Mouse (Mus musculus): ENCODE measurements at regions not wholly inside any gene's neighbourhood (a gene's known extent, or its start where the extent isn't known, plus 50 kb on each side); places are given as distances from the start of the nearest gene placed in this dataset.
"Not testable (repeated sequence)": the region's sequence is repeated elsewhere in the genome, so short reads cannot be mapped to it uniquely, and the experiment has no call there.

DNA sequence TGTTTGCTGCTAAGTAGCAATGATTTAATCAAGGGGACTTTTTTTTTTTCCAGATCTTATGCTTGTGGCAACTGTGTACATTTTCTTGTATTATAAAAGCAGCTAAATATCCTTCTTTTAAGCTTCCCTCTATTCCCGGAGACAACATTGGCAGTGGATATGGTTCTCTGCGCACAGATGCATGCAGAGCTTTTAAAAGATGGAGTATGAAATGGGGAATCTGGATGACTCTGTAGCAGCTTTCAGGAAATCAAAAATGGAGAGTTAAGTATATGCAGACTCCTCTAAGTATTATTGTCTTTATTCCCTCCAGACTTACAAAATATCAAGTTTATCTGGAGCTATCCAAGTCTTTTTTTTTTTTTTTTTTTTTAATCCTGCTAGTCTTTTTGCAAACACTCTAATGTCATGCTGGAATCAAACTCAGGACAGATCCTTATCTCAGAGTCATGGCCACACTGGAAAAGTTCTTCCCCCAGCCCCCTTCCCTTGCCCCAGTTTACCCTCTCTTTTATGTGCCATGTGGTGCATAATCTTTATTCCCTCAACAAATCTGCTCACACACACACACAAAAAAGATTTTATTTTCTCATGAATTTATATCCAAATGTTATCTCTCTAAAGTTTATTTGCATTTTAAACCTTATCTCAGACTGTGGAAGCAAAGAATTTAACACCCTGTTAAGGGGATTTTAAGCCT lies 1080.3 kb upstream of the Cdh6 start:
- no peaks in the 10 kb centered on the region for H3K27me3 ChIP-seq (ENCODE audit: control insufficient read depth, insufficient read depth, low read length)
- H3K4me3 ChIP-seq (replicated peaks; ENCODE audit: low read length): no peak overlapping the region
- no peaks in the 10 kb centered on the region for H3K9me3 ChIP-seq (ENCODE audit: control insufficient read depth, low read length)
- H3K4me1 ChIP-seq (replicated peaks; ENCODE audit: control insufficient read depth, insufficient read depth, low read length): no peaks in the 10 kb centered on the region
- no peaks in the 10 kb centered on the region for H3K36me3 ChIP-seq (replicated peaks; ENCODE audit: control insufficient read depth, insufficient read depth)
- ATAC-seq (ENCODE audit: low FRiP score): no peak
- no peak overlapping the region for H3K4me2 ChIP-seq (replicated peaks)
- H3K9ac ChIP-seq: no peak overlapping the region
- WGBS: 95% methylated on average over 2 of the region's 2 CpGs
- H3K27ac ChIP-seq: no peak overlapping the region
- no peak for DNase-seq (ENCODE audit: low spot score)

DNA sequence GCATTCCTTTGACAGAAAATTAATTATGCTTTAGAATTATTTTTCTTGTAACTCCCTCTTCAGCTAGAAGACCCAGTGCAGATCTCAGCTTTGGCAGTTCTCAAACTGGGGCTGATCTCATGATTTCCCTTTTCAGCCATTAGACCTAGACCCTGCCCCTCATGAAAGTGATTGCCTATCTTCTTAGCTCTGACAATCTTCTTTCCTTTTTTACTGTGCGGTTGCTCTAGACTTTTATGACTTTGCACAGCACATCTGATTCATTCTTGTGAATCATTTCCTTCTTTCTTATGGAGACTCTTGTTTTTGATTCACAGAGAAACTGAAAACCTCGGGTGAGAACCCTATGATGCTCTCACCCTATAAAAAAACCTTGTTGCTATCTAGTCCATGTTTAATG lies 1078.3 kb upstream of the Cdh6 start:
- DNase-seq (ENCODE audit: low spot score) (no peak), ATAC-seq (ENCODE audit: low FRiP score) (no peak)
- H3K27me3 ChIP-seq (ENCODE audit: control insufficient read depth, insufficient read depth, low read length): no peaks in the 10 kb centered on the region
- no peaks in the 10 kb centered on the region for H3K4me1 ChIP-seq (replicated peaks; ENCODE audit: control insufficient read depth, insufficient read depth, low read length)
- no peak overlapping the region for H3K4me3 ChIP-seq (replicated peaks; ENCODE audit: low read length)
- H3K36me3 ChIP-seq (replicated peaks; ENCODE audit: control insufficient read depth, insufficient read depth): no peaks in the 10 kb centered on the region
- H3K4me2 ChIP-seq (replicated peaks): no peak overlapping the region
- H3K27ac ChIP-seq: no peak overlapping the region
- H3K9me3 ChIP-seq (ENCODE audit: control insufficient read depth, low read length): no peaks in the 10 kb centered on the region
- H3K9ac ChIP-seq: no peak overlapping the region
- WGBS: 84% methylated on average over 2 of the region's 2 CpGs

DNA sequence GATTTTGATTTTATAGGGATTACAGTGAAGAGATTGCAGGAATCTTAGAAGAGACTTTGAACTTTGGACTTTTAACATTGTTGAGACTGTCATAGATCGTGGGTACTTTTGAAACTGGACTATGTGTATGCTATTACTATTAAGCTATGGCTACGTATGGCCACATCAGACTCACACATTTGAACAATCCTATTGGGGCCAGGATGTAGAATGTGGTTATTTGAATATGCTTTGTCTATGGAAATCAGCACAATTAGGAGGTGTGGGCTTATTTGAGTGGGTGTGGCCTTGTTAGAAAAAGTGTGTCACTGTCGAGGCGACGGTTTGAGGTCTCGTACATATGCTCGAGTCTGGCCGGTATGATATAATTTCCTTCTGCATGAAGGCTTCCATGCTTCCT lies 1041.8 kb upstream of the Cdh6 start:
- WGBS: 93% methylated on average over 8 of the region's 8 CpGs
- H3K36me3 ChIP-seq (replicated peaks; ENCODE audit: control insufficient read depth, insufficient read depth): no peaks in the 10 kb centered on the region
- DNase-seq (ENCODE audit: low spot score): no peak
- no peak overlapping the region for H3K9ac ChIP-seq
- no peaks in the 10 kb centered on the region for H3K4me1 ChIP-seq (replicated peaks; ENCODE audit: control insufficient read depth, insufficient read depth, low read length)
- ATAC-seq (ENCODE audit: low FRiP score): no peak
- no peak overlapping the region for H3K27ac ChIP-seq
- H3K9me3 ChIP-seq (ENCODE audit: control insufficient read depth, low read length): no peaks in the 10 kb centered on the region
- no peak overlapping the region for H3K4me3 ChIP-seq (replicated peaks; ENCODE audit: low read length)
- H3K4me2 ChIP-seq (replicated peaks): no peak overlapping the region
- no peaks in the 10 kb centered on the region for H3K27me3 ChIP-seq (ENCODE audit: control insufficient read depth, insufficient read depth, low read length)

DNA sequence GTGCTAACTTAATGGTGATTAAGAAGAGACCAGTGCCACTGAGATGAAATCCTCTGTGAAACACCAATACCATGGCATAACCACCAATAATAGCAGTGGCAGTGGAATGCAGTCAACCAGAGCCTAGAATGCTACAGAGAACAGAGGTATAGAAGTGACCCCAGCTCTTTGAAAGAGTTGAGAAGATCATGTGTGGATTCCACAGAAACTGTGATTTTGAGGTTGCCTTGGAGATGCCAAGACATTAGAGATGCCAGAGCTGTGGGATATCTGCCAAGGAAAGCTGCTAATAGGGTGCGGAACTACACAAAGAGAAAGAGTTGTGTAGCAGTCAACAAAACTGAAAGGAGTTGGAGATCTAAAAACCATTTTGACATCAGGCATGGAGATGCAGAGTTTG lies 1041.3 kb upstream of the Cdh6 start:
- H3K9ac ChIP-seq: no peak overlapping the region
- DNase-seq (ENCODE audit: low spot score) (no peak), ATAC-seq (ENCODE audit: low FRiP score) (peak; percentile 66; the same call in 1 of the 2 replicates)
- no peaks in the 10 kb centered on the region for H3K36me3 ChIP-seq (replicated peaks; ENCODE audit: control insufficient read depth, insufficient read depth)
- no peak overlapping the region for H3K4me2 ChIP-seq (replicated peaks)
- H3K4me1 ChIP-seq (replicated peaks; ENCODE audit: control insufficient read depth, insufficient read depth, low read length): no peaks in the 10 kb centered on the region
- no peaks in the 10 kb centered on the region for H3K27me3 ChIP-seq (ENCODE audit: control insufficient read depth, insufficient read depth, low read length)
- no peak overlapping the region for H3K4me3 ChIP-seq (replicated peaks; ENCODE audit: low read length)
- H3K27ac ChIP-seq: no peak overlapping the region
- WGBS: 59% methylated on average over 1 of the region's 1 CpGs
- H3K9me3 ChIP-seq (ENCODE audit: control insufficient read depth, low read length): no peaks in the 10 kb centered on the region

DNA sequence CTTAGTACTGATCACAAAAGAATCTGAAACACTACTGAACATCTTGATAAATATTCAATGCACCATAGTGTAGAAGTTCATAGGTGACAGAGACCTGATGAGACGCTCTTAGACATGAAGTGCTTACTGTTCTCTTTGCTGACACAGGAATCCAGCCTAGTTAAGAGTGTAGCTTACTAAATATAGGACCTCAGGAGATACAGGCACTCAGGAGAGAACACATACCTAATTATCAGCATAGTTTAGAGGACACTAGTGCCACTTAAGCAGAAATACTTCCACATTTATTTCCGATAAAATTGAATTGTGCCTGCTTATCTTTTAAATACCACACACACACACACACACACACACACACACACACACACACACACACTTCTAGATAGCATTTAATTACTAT lies 1004.0 kb upstream of the Cdh6 start:
- no peak for ATAC-seq (ENCODE audit: low FRiP score)
- no peak overlapping the region for H3K4me2 ChIP-seq (replicated peaks)
- H3K9ac ChIP-seq: no peak overlapping the region

DNA sequence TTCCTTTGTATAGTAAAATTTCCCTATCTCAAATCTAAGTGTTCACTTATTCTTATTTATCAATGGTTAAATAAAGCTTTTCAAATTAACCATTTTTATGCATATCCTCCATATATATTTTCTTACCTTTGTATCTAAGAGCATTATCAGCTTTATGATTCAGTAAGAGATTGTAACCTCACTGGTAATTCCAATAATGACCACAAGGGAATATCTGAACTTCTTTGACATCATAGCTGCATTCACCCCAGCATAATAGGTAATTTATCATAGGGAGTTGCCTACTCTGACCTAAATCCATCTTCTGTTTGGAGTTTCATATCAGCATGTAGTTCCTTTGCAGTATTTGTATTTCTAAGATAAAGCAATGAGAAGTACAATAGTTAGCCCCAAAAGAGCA lies 963.9 kb upstream of the Cdh6 start:
- Histone ChIP-seq H3K4me2 (replicated peaks) (no peak overlapping the region), H3K9ac (no peak overlapping the region), H3K27ac (no peak overlapping the region), H3K27me3 (ENCODE audit: control insufficient read depth, insufficient read depth, low read length) (no peaks in the 10 kb centered on the region), H3K36me3 (replicated peaks; ENCODE audit: control insufficient read depth, insufficient read depth) (no peaks in the 10 kb centered on the region), H3K4me3 (replicated peaks; ENCODE audit: low read length) (no peak overlapping the region), H3K9me3 (ENCODE audit: control insufficient read depth, low read length) (peaks cover 6% of the 10 kb centered on the region; the same call in 1 of the 2 replicates), H3K4me1 (replicated peaks; ENCODE audit: control insufficient read depth, insufficient read depth, low read length) (no peaks in the 10 kb centered on the region)
- ATAC-seq (ENCODE audit: low FRiP score): no peak
- DNase-seq (ENCODE audit: low spot score): no peak

More for the DNA sequence above, 1004.0 kb upstream of the Cdh6 start:
- no peak overlapping the region for H3K27ac ChIP-seq
- no peak overlapping the region for H3K4me3 ChIP-seq (replicated peaks; ENCODE audit: low read length)
- no peak for DNase-seq (ENCODE audit: low spot score)
- H3K36me3 ChIP-seq (replicated peaks; ENCODE audit: control insufficient read depth, insufficient read depth): no peaks in the 10 kb centered on the region
- WGBS: 86% methylated on average over 2 of the region's 2 CpGs
- no peaks in the 10 kb centered on the region for H3K4me1 ChIP-seq (replicated peaks; ENCODE audit: control insufficient read depth, insufficient read depth, low read length)
- H3K27me3 ChIP-seq (ENCODE audit: control insufficient read depth, insufficient read depth, low read length): no peaks in the 10 kb centered on the region
- H3K9me3 ChIP-seq (ENCODE audit: control insufficient read depth, low read length): no peaks in the 10 kb centered on the region

DNA sequence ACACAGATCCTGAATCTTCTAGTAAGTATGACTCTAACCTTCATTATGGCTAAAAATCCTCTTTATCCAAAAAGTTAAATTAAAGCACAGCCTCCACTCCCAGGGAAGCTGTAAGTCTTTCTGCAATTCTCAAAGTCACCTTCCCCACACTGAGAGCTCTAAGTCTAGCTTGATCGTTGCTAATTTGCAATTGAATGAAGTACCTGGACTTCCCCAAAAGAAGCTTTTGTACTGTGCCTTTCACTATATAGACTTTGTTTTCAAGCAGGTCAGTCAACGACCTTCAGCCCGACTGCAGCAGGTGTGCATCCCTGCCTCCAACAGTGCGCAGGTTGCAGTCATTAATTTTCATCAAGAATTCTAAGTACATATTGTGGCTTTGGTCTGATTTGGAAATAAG lies 950.4 kb upstream of the Cdh6 start:
- 88% methylated on average over 4 of the region's 4 CpGs for WGBS

DNA sequence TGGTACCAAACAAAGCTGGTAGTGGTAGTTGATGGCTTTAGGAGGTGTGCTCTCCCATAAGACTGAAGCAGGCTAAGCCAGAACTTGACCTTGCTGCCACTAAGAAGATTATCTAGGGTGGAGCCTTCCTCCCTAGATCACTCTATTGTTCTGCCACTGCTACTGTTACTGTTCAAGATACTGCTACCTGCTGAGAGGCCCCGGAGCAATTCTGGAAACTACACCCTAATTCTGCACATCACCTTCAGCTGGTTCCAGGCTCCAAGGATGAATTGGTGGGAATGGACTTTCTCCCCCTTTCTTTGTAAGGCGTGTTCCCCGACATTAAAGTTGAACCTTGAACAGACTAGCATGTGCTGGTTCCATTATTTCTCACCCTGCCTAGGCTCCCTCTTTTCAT lies 944.8 kb upstream of the Cdh6 start:
- ATAC-seq (ENCODE audit: low FRiP score); H3K36me3 ChIP-seq (replicated peaks; ENCODE audit: control insufficient read depth, insufficient read depth); H3K4me1 ChIP-seq (replicated peaks; ENCODE audit: control insufficient read depth, insufficient read depth, low read length); H3K4me2 ChIP-seq (replicated peaks); H3K9ac ChIP-seq; H3K27me3 ChIP-seq (ENCODE audit: control insufficient read depth, insufficient read depth, low read length); H3K4me3 ChIP-seq (replicated peaks; ENCODE audit: low read length); DNase-seq (ENCODE audit: low spot score); H3K27ac ChIP-seq: not testable (repeated sequence)
- H3K9me3 ChIP-seq (ENCODE audit: control insufficient read depth, low read length): peaks cover 20% of the 10 kb centered on the region; the same call in 1 of the 2 replicates
- WGBS: 91% methylated on average over 3 of the region's 3 CpGs

More for the DNA sequence above, 950.4 kb upstream of the Cdh6 start:
- DNase-seq (ENCODE audit: low spot score) (no peak), ATAC-seq (ENCODE audit: low FRiP score) (no peak)
- Histone ChIP-seq H3K4me3 (replicated peaks; ENCODE audit: low read length) (no peak overlapping the region), H3K9me3 (ENCODE audit: control insufficient read depth, low read length) (peaks cover 20% of the 10 kb centered on the region; the same call in 1 of the 2 replicates), H3K9ac (no peak overlapping the region), H3K4me1 (replicated peaks; ENCODE audit: control insufficient read depth, insufficient read depth, low read length) (no peaks in the 10 kb centered on the region), H3K36me3 (replicated peaks; ENCODE audit: control insufficient read depth, insufficient read depth) (no peaks in the 10 kb centered on the region), H3K4me2 (replicated peaks) (no peak overlapping the region), H3K27me3 (ENCODE audit: control insufficient read depth, insufficient read depth, low read length) (no peaks in the 10 kb centered on the region), H3K27ac (no peak overlapping the region)

DNA sequence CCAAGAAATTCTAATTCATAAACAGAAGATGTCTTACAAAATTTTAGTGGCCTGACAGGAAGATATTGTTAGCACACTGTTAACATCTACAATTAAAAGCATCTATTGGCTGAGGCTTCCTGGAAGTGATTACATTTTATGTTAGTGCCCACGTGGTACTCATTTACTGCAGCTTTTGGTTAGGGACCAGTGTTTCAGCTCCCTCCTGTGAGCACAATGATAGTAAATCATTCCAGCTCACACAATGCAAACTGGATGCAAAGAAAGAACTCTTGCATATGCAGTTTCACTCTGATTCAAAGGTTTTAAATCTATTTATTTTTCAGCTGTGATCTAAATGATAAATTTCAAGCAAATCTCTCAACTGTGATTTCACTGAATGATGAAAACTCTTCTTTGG lies 928.3 kb upstream of the Cdh6 start:
- 34% methylated on average over 1 of the region's 1 CpGs for WGBS
- Histone ChIP-seq H3K4me2 (replicated peaks) (no peak overlapping the region), H3K4me3 (replicated peaks; ENCODE audit: low read length) (no peak overlapping the region), H3K9me3 (ENCODE audit: control insufficient read depth, low read length) (no peaks in the 10 kb centered on the region), H3K27me3 (ENCODE audit: control insufficient read depth, insufficient read depth, low read length) (no peaks in the 10 kb centered on the region), H3K27ac (no peak overlapping the region), H3K4me1 (replicated peaks; ENCODE audit: control insufficient read depth, insufficient read depth, low read length) (no peaks in the 10 kb centered on the region), H3K36me3 (replicated peaks; ENCODE audit: control insufficient read depth, insufficient read depth) (no peaks in the 10 kb centered on the region), H3K9ac (no peak overlapping the region)
- DNase-seq (ENCODE audit: low spot score) (no peak), ATAC-seq (ENCODE audit: low FRiP score) (no peak)

DNA sequence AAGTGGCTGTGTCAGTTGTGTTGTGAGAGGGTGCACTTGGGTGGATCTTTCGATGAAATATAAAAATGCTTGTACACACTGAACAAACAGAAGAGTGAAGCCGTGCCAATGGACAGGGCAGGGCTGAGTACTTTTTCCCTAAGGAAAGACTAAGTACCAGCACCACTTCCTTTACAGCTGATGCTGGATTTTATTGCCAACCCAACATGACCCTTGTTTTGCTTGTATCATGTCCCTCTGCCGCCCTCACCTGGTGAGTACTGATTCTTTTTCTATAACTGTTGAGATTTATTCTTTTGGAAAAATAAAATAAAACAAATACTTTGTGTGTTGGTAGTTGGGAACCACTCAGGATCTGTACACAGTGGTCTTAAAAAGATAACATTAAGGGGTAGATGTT lies 878.4 kb upstream of the Cdh6 start:
- Histone ChIP-seq H3K4me1 (replicated peaks; ENCODE audit: control insufficient read depth, insufficient read depth, low read length) (no peaks in the 10 kb centered on the region), H3K4me2 (replicated peaks) (no peak overlapping the region), H3K27ac (no peak overlapping the region), H3K4me3 (replicated peaks; ENCODE audit: low read length) (no peak overlapping the region), H3K9ac (no peak overlapping the region), H3K36me3 (replicated peaks; ENCODE audit: control insufficient read depth, insufficient read depth) (no peaks in the 10 kb centered on the region), H3K9me3 (ENCODE audit: control insufficient read depth, low read length) (no peaks in the 10 kb centered on the region), H3K27me3 (ENCODE audit: control insufficient read depth, insufficient read depth, low read length) (no peaks in the 10 kb centered on the region)
- 65% methylated on average over 3 of the region's 3 CpGs for WGBS
- ATAC-seq (ENCODE audit: low FRiP score) (no peak; the same call in 1 of the 2 replicates), DNase-seq (ENCODE audit: low spot score) (peak; percentile 50)

Measured in hindbrain, embryonic 14.5 days (tissue).